Mouse (Mus musculus) liver, postnatal 0 days (tissue): ENCODE data around the gene Scai. TPM values are rescaled to one million over a fixed set of nuclear protein-coding genes. Genes with fewer than 3 reads are reported as not detected.

ENCODE experiments used
- ATAC-seq: fragments of 200-750 bp; cut with Nextera tagmentation; 2 replicates; pipeline ENCODE4 v1.8.0; 2017; ENCODE audit warnings: mild to moderate bottlenecking, moderate library complexity
- DNase-seq: peaks from one replicate; pipeline ENCODE4 v3.0.0-alpha.2; 2016
- H3K27ac ChIP-seq: fragments of 300-500 bp; sonication (generic); 2 replicates; pipeline ENCODE4 v1.5.1; 2014; ENCODE audit warnings: antibody characterized with exemption, moderate library complexity, mild to moderate bottlenecking, low read depth
- H3K27me3 ChIP-seq: fragments of 300-500 bp; sonication (generic); 2 replicates; pipeline ENCODE4 v1.6.1; 2014; ENCODE audit warnings: low read length, control low read depth, mixed read lengths; ENCODE audit not compliant: insufficient read depth
- H3K36me3 ChIP-seq: fragments of 300-500 bp; sonication (generic); replicated peaks from 2 replicates; pipeline ENCODE4 v1.6.1; 2014; ENCODE audit warnings: mild to moderate bottlenecking, control low read depth, low read length, moderate library complexity, mixed read lengths; ENCODE audit not compliant: insufficient read depth
- H3K4me1 ChIP-seq: fragments of 300-500 bp; sonication (generic); 2 replicates; pipeline ENCODE4 v1.6.1; 2014; ENCODE audit warnings: antibody characterized with exemption, mild to moderate bottlenecking, control low read depth; ENCODE audit not compliant: insufficient read depth
- H3K4me2 ChIP-seq: fragments of 300-500 bp; sonication (generic); 2 replicates; pipeline ENCODE4 v1.6.1; 2014; ENCODE audit warnings: low read depth, mild to moderate bottlenecking, low read length, moderate library complexity, mixed read lengths
- H3K4me3 ChIP-seq: fragments of 300-500 bp; sonication (generic); 2 replicates; pipeline ENCODE4 v1.5.1; 2014; ENCODE audit warnings: low read depth, low read length
- H3K9ac ChIP-seq: fragments of 300-500 bp; sonication (generic); replicated peaks from 2 replicates; pipeline ENCODE4 v1.6.1; 2014; ENCODE audit warnings: mild to moderate bottlenecking, moderate library complexity
- H3K9me3 ChIP-seq: fragments of 300-500 bp; sonication (generic); 2 replicates; pipeline ENCODE4 v1.6.1; 2016; ENCODE audit warnings: mild to moderate bottlenecking, control low read depth, low read length, mixed read lengths
- CTCF ChIP-seq: sonication (generic); IDR thresholded peaks from 2 replicates; pipeline ENCODE4 v1.5.1; 2016; ENCODE audit warnings: antibody characterized with exemption, low read depth
- EP300 ChIP-seq: IDR thresholded peaks from 2 replicates; pipeline ENCODE4 v1.6.1; 2016; ENCODE audit warnings: antibody characterized with exemption, low read depth, mild to moderate bottlenecking
- WGBS: fragments of 180-500 bp; shearing (Covaris S2); extraction: QIAGEN DNeasy Blood & Tissue Kit; methylation state at CpG from one replicate; pipeline ENCODE4 v1.1.7; 2014; ENCODE audit not compliant: insufficient replicate concordance; 5-methylcytosine and 5-hydroxymethylcytosine counted together
- polyA plus RNA-seq: library from polyadenylated mRNA; unstranded; fragments of >200 nt; fragmentation: Nextera tagmentation; extraction: Ambion mirVana; gene quantifications from 2 replicates; pipeline ENCODE4 v1.2.1, GENCODE M21; 2015

Scai gene
- polyA plus RNA-seq, 1 experiment from 2014 or later = 0.70 TPM

DNA sequence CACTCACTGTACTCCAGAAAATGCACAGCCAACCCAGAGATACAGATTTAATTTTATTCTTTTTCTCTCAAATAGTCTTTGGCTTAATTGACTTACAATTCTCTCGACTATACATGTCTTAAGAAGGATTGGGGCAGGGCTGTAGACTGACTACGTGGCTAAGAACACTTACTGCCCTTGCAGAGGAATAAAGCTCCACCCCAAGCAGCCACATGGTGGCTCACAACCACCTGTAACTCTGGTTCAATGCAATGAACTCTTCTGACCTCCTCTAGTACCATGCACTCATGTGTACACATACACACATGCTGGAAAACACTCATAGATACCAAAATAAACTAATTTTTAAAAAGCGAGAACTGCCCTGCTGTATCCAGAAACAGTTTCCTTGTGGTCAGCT lies 4.6 kb downstream of the Scai start:
- no peaks in the 10 kb centered on the region for H3K27me3 ChIP-seq
- H3K27ac ChIP-seq = no peak overlapping the region
- ATAC-seq (no peak), DNase-seq (no peak)
- WGBS = 55% methylated on average over 3 of the region's 3 CpGs
- no peaks in the 10 kb centered on the region for H3K4me1 ChIP-seq
- H3K4me2 ChIP-seq = no peak overlapping the region
- peak; percentile 37 for TF ChIP-seq CTCF
- TF ChIP-seq EP300 = no peak
- H3K36me3 ChIP-seq = no peaks in the 10 kb centered on the region
- no peak overlapping the region for H3K4me3 ChIP-seq
- no peaks in the 10 kb centered on the region for H3K9me3 ChIP-seq
- H3K9ac ChIP-seq = no peak overlapping the region

DNA sequence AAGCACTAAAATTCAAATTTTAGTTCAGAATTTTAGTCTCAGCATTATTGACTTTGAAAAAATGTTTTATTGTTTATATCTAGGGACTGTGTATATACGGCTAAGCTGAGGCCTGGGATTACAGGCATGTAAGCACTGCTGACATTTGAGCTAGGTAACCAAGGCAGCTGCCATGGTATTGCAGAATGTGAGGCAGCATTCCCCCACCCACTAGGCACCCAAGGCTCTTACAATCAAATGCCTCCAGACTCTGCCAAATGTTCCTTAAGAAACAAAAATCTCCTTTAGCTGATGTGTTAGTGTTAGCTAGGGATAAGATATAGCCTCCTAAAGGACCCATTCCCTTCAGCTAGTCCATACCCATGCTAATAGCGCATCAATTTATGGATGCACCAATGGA lies 6.9 kb downstream of the Scai start:
- Histone ChIP-seq H3K27ac (no peak overlapping the region), H3K4me2 (no peak overlapping the region), H3K9ac (no peak overlapping the region), H3K4me3 (no peak overlapping the region), H3K9me3 (no peaks in the 10 kb centered on the region), H3K27me3 (no peaks in the 10 kb centered on the region), H3K36me3 (no peaks in the 10 kb centered on the region), H3K4me1 (no peaks in the 10 kb centered on the region)
- no peak for DNase-seq
- ATAC-seq = no peak
- 83% methylated on average over 2 of the region's 2 CpGs for WGBS
- no peak for TF ChIP-seq CTCF

DNA sequence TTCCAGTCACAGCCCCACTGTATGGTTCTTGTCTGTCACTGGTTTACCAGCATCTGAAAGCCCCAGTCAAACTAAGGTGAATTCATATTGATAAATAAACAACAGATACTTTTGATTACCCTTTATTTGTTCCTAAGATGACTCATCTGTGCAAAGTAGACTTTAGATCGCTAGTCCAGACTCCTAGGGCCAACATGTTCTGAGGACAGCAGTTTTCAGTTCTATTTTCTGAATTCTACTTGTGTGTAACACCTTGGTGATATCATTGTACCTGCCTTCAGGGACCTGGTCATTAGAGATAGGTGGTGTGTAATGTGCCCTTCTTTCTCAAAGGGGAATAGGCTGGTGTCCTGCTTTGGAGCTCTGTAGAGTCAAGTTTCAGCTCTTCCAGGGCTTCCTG lies 29.5 kb downstream of the Scai start:
- Histone ChIP-seq H3K27me3 (no peaks in the 10 kb centered on the region), H3K4me2 (no peak overlapping the region), H3K27ac (no peak overlapping the region), H3K4me1 (no peaks in the 10 kb centered on the region), H3K36me3 (no peaks in the 10 kb centered on the region), H3K9me3 (no peaks in the 10 kb centered on the region), H3K9ac (no peak overlapping the region), H3K4me3 (no peak overlapping the region)
- WGBS = 71% methylated on average over 1 of the region's 1 CpGs
- DNase-seq = no peak
- peak; percentile 58 for ATAC-seq
- no peak for TF ChIP-seq CTCF
- TF ChIP-seq EP300 = no peak

DNA sequence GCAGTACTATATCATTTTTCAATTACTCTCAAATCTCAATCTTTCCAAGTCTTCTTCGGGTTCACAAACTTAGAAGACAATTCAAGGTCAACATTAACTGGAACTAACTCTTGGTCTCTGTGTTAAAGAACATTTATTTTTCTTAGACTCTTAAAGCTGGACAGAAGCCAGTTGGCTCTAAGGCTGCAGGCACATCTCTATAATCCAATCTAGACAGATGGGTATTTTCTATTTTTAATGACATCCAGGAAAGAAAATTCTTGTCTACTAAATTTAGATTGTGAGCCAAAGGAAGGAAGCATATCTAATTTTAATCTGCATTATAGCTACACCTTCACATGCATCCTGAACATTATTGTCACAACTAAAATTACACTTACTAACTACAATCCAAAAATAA lies 32.6 kb downstream of the Scai start:
- Histone ChIP-seq H3K4me3 (no peak overlapping the region), H3K4me1 (no peaks in the 10 kb centered on the region), H3K27me3 (no peaks in the 10 kb centered on the region), H3K9me3 (no peaks in the 10 kb centered on the region), H3K27ac (no peak overlapping the region), H3K9ac (no peak overlapping the region), H3K36me3 (no peaks in the 10 kb centered on the region), H3K4me2 (no peak overlapping the region)
- DNase-seq (no peak), ATAC-seq (no peak)
- no peak for TF ChIP-seq CTCF
- TF ChIP-seq EP300 = no peak
- WGBS = 74% methylated on average over 1 of the region's 1 CpGs

DNA sequence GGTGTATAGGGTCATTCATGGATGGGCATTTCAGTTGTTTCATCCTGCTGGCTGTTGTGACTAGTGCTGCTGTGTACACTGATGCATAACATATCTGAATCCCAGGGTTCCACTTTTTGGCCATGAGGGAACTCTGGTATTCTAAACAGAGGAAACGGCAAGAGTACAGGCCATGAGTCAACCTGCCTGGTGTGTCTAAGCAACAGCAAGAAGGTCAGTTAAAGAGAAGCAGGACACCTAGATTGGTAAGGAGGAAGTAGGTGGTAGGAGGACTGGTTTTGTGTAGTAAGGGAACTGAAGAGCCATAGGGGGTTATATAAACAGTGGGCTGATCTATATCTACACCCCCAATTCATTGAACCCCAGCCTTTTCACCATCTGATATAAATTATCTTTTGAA lies 33.7 kb downstream of the Scai start:
- Histone ChIP-seq H3K27me3 (no peaks in the 10 kb centered on the region), H3K4me2 (no peak overlapping the region), H3K9ac (no peak overlapping the region), H3K36me3 (no peaks in the 10 kb centered on the region), H3K27ac (no peak overlapping the region), H3K4me1 (no peaks in the 10 kb centered on the region), H3K9me3 (no peaks in the 10 kb centered on the region), H3K4me3 (no peak overlapping the region)
- no peak for DNase-seq
- no peak for ATAC-seq
- WGBS = 66% methylated on average over 1 of the region's 1 CpGs
- TF ChIP-seq CTCF (no peak), EP300 (no peak)

DNA sequence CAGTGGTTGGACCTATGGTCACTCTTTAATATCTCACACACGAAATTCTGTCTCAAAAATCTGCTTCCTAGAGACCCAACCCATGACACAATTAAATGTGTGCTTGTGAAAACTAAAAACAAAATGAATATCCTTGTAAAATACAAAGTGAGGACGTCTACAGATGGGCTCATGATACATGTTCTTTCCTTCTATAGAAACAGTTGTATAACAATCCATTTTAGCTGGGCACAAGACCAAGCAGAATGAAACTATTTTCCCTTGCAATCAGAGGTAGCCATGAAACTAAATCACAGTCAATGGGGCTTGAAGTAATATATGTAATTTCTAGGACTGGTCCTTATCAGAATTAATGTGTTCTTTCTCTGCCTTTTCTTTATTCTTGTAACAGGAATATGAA lies 39.6 kb downstream of the Scai start:
- no peak for DNase-seq
- no peak for TF ChIP-seq EP300
- TF ChIP-seq CTCF = no peak
- ATAC-seq = no peak
- Histone ChIP-seq H3K4me1 (no peaks in the 10 kb centered on the region), H3K9me3 (no peaks in the 10 kb centered on the region), H3K36me3 (no peaks in the 10 kb centered on the region), H3K27ac (no peak overlapping the region), H3K27me3 (no peaks in the 10 kb centered on the region), H3K9ac (no peak overlapping the region), H3K4me2 (no peak overlapping the region), H3K4me3 (no peak overlapping the region)
- WGBS = 62% methylated on average over 2 of the region's 2 CpGs

DNA sequence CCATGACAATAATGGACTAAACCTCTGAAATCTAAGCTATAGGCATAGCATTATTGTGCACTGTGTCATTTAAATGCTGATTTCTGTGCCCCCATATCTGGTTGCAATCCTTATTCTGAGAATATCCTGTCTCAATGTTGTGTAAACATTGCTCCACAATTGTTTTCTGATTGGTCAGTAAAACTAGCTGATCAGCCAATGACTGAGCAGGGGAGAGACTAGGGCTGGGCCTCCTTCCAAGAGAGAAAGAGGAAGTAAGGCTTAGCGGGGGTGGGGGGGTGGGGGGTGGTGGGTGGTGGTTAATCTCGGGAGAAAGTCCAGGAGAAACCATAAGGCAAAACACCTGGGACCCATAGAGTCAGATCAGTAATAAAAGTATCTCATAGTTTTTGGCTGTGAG lies 42.5 kb downstream of the Scai start:
- Histone ChIP-seq H3K9ac (no peak overlapping the region), H3K4me2 (no peak overlapping the region), H3K9me3 (0 out of 2 replicates have a peak, but pooled peaks cover 2% of the 10 kb centered on the region), H3K36me3 (no peaks in the 10 kb centered on the region), H3K4me1 (no peaks in the 10 kb centered on the region), H3K27ac (no peak overlapping the region), H3K4me3 (no peak overlapping the region), H3K27me3 (no peaks in the 10 kb centered on the region)
- DNase-seq = no peak
- 10% methylated on average over 2 of the region's 2 CpGs for WGBS
- peak; percentile 45; the same call in 1 of the 2 replicates for ATAC-seq
- no peak for TF ChIP-seq EP300
- no peak for TF ChIP-seq CTCF
